Mouse (Mus musculus) adrenal gland, postnatal 10 days (tissue): Measurements from ENCODE around the gene D16Ertd472e. TPM values are rescaled to one million over a fixed set of nuclear protein-coding genes. Genes with fewer than 3 reads are reported as not detected.

ENCODE experiments used
- DNase-seq: peaks from one replicate; pipeline ENCODE4 v3.0.0; 2021; ENCODE audit warnings: mixed read lengths
- long read RNA-seq, 2 experiments: library from polyadenylated mRNA; stranded (forward); transcript quantifications; one replicate each; pipeline ENCODE4 v2.0.0; 2021
- total RNA-seq, 2 experiments: library from RNA; stranded (reverse); gene quantifications; 2 replicates each; pipeline ENCODE4 v1.2.3; 2021

The D16Ertd472e gene
- 10 to 100 TPM; 15.3 to 25.3 TPM for total RNA-seq
- long read RNA-seq, experiment 1, full-length matches to known transcripts, result 16 of 31 reads
- long read RNA-seq, experiment 1, partial matches to known transcripts, result 4 of 31 reads
- long read RNA-seq, experiment 1, other reads (novel, unspliced or antisense), result 11 of 31 reads
- long read RNA-seq, experiment 2, full-length matches to known transcripts, result 4 of 7 reads
- long read RNA-seq, experiment 2, partial matches to known transcripts, result 1 of 7 reads
- long read RNA-seq, experiment 2, other reads (novel, unspliced or antisense), result 2 of 7 reads

GRCm38 (mm10) chr16:78576478-78577084 is at the start of gene D16Ertd472e:
Gene D16Ertd472e (minus strand): TSS chr16:78576708.
- peak; percentile 95 for DNase-seq

GRCm38 (mm10) chr16:78622755-78623154 is 46.2 kb upstream of the D16Ertd472e start:
- no peak for DNase-seq

DNA sequence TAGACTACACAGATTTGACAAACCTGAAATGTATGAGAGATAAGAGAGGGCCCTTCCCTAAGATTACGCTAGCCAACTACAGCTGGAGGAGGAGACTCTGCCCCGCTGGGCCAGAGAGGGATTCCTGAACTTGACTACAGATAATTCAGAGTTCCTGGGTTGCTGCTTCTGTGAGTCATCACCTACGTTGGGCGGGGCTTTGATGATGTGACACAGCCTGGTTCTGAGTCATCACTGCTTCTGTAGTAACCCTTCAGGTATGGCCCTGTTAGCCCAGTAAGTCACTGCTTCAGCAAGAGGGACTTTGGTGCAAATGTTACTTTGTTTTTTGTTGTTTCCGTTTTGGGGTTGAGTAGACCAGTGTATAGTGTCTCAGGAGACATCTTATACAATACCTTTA is 42.9 kb upstream of the D16Ertd472e start:
- peak; percentile 72 for DNase-seq

- DNase-seq, result peak; percentile 25
These were observed 41.4 kb upstream of the D16Ertd472e start for GRCm38 (mm10) chr16:78617757-78618532.

DNA sequence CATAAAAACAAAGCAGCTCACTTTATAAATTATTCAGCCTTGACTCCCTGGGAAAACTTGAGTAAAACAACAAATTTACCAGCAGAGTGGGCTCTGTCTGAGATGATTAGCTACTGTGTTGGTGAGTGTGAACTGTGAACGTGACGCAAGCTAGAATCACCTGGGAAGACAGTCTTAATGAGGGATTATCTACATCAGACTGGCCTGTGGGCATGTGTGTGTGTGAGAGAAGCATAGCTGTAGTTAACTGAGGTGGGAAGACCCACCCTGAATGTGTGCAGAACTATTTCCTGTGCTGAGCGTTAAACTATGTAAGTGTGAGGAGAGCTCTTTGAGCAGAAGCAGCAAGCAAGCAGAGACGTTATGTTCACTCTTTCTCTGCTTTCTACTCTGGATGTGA is 29.7 kb upstream of the D16Ertd472e start:
- DNase-seq, result no peak

- DNase-seq, result no peak
These were observed 22.4 kb upstream of the D16Ertd472e start for GRCm38 (mm10) chr16:78598919-78599318.

DNA sequence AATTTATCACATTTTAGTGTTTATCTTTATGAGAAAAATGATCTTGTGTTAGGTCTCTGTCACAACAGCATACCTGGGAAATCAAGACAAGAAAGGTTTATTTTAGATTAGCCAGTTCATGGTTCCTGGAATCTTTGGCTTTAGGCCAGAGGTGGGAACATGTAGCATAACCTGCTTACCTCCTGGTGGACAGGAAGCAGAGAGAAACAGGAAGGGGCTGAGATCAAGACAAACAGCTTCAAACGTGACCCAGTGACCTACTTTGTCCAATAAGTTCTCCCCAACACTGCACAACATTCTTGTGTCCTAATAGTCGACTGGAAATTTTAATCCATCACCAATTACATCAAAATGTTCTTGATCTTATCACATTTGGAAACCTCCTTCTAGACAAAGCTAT is 19.9 kb upstream of the D16Ertd472e start:
- DNase-seq, result no peak

DNA sequence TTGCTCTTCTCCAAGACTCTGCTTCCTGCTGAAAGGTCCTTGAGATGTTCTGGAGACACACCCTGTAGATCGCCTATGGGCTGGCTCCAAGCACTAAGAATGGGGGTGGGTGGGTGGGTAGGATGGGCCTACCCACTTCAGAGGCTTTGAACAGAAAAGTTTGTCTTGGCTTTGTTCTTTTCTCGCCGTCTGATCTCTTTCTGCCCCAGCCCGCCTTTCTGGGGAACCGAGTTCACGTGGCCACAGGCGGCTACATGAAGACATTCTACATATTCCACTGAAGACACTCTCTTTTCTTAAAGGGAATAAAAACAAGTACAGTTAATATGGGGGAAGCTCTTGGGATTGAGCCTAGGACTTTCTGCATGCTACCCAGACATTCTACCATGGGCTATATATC is 19.3 kb upstream of the D16Ertd472e start:
- no peak for DNase-seq

GRCm38 (mm10) chr16:78594154-78594553 is 17.6 kb upstream of the D16Ertd472e start:
- no peak for DNase-seq

GRCm38 (mm10) chr16:78591130-78591529 is 14.6 kb upstream of the D16Ertd472e start:
- no peak for DNase-seq

DNA sequence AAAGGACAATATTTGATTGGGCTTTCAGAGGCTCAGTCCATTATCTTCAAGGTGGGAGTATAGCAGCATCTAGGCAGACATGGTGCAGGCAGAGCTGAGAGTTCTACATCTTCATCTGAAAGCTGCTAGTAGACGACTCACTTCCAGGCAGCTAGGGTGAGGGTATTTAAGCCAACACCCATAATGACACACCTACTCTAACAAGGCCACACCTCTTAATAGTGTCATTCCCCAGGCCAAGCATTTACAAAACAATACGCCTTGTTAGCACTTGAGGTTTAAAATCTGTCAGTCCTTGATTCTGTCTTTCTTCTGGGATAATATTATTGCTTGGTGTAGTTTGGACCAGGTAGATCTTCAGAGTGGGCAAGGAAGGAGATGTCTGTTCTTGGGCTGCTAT is 12.3 kb upstream of the D16Ertd472e start:
- DNase-seq, result no peak

DNA sequence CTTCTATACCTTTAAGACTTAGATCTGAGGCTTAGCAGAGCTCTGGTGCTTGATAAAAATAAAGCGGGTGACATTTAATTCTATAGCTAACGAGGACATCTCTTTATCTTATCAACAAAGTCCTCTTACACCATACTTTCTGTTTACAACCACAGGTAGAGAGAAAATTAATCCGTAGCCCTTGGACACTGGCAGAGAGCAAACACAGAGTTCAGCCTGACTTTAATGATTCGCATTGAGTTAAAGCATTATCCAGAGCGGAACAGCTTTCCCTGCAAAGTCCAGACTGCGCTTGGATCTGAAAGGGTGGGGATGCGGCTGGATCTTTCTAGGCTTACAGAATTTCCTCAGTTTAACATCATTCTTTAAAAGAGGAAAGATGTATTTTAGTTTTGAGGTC is 10.1 kb upstream of the D16Ertd472e start:
- no peak for DNase-seq

DNA sequence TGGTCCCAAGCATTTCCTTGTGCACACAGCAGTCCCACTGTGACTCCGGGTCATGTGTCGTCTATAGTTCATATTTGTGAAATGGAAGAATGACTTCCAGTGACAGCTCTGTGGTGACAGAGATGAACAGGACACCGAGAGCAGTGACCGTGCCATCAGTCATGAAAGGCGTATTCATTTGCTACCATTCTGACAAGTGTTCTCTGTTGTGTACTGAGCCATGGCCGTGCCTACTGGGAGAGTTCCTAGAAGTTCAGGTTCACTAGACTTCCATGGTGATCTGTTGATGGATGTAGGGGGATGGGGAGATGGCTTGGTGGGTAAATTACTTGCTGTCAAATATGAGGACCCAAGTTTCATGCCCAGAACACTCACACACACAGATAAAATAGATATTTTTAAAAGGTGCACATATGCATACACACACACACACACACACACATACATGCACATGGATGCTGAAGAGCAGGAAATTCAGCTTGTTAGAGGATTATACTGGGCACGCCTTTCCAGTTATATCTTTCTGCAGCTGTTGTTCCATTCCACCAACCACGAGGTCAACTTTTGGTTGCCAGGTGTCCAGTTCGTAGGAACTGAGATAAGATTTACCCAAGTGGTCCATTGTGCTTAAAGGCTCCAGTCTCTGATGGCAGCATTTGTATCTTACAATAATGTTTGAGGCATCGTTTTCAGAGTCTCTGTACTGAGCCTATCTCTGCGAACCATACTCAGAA is 9.3 kb upstream of the D16Ertd472e start:
- DNase-seq, result no peak

DNA sequence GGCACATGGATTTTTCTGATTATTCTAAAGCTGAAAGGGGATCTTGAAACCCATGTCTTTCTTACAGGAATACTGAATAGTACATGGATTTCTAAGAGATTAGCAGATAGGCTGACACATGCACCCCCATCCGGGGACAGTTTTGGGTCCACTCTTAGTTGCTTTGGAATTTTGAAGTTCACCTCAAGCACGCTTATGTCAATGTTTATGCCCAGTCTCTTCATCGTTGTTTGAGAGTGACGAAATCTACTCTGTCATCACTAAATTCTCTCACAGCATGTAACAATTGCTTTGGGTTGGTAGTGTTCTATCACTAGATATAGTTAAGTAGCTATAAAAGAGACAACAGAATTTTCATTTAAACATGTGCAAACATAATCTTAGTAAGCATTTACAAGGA is 8.7 kb upstream of the D16Ertd472e start:
- DNase-seq, result no peak

DNA sequence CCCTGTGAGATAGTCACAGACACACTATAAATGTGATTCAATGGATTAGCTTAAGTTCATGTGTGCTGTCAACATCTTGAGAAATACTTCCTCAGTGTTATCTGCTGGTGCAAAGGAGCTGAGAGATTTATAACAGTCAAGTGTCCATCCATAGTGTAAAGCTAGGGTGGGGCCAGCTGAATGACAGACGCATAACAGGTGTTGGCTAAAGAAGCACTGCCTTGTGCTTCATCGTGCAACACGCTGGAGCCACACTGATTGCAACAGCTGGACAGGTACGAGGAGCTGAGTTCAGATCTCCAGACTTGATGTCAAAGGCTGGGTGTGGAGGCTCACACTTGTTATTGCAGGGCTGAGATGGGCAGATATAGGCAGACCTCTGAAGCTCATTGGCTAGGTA is 7.5 kb upstream of the D16Ertd472e start:
- DNase-seq, result no peak

- DNase-seq, result no peak
These were observed 3.9 kb upstream of the D16Ertd472e start for GRCm38 (mm10) chr16:78580387-78580786.

DNA sequence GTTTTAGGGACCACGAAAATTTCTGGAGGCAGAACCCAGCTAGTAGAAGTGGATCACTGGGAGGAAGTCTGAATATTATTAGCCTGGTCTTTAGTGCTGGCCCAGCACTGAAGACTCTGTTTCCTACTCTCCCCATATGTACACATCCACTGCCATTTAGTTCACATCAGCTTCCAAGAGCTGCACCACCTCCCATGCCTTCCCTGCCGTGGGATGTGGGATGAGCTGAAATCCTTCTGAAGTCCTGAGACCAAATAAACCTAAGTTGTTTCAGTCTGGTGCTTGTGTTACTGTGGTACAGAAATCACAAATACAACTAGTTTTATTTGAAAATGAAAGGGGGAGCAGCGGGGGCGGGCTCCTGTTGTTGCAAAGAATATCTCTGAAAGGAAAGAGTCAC is 2.9 kb upstream of the D16Ertd472e start:
- no peak for DNase-seq

DNA sequence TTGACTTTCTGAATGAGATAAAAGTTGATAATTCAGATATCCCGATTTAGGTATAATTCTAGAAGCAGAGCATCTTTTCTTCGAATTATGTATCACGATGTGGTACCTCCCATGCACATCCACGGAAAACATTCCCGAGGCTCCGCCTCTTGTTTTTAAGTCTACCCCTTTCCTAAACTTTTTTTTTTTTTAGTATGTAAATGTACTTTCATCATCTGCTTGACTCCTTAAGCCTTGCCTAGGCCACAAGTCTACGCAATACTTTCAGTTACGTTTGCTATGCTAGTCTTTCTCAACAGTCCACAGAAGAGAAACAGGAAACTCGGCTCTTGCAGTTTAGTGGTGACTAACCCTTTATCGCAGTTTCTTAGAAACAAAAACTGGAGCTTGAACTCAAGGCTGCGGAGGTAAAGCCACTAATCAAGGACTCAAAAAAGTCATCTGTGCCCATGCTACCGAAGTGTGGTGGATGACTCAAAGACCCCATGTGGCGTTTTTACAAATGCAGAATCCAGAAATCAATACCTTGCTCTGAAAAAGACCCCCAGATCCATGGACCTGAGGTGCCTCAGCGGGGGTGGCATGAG is 670 bp upstream of the D16Ertd472e start:
- DNase-seq, result peak; percentile 24

GRCm38 (mm10) chr16:78575852-78576477 is 543 bp downstream of the D16Ertd472e start:
- DNase-seq, result peak; percentile 80

DNA sequence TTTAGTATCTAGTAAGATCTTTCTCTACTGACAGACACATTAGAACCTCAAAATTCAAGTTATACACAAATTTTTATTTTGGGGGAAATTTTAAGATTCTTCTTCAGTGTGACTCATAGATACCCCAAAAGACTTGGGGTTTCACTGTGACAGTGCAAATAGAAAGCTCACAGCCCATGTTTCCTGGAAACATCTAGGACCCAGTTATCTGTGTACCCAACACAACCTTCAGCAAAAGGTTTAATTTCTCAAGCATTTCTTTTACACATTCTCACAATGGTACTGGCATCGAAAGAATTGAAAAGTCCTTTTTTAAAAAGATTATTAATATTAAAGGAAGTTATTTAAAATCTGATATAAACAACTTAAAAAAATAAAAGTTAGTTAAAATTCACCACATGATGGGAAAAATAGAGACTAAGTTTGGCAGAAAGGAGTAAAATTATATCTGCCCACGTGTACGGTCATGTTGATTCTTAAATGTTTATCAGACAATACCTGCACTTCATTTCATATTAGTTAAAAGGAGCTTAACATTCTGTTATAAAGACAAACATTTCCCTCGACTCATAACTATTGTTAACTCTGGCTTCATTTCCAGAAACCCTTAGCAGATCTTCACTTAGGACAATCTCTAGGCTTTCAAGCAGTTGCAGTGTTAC is 1.2 kb downstream of the D16Ertd472e start:
- no peak for DNase-seq

GRCm38 (mm10) chr16:78574241-78574640 is 2.3 kb downstream of the D16Ertd472e start:
- no peak for DNase-seq
